Mouse (Mus musculus): Measurements from ENCODE around the gene Peg3. TPM values are rescaled to one million over a fixed set of nuclear protein-coding genes. Genes with fewer than 3 reads are reported as not detected.
"Not testable (repeated sequence)": the region's sequence is repeated elsewhere in the genome, so short reads cannot be mapped to it uniquely, and the experiment has no call there.

Gene Peg3
- 100 to 1,000 TPM; 161 to 238 (median 189) TPM for total RNA-seq (2022)

- peak; percentile 87 to 94 for DNase-seq (ENCODE audit: low spot score in 2 of 2)
Measured at GRCm38 (mm10) chr7:6730241-6730640, at the start of gene Peg3, which contains the start of gene Usp29. Peg3 (minus strand) TSS chr7:6730431. Usp29 (plus strand) TSS chr7:6730578.

GRCm38 (mm10) chr7:6779172-6779571 lies 48.9 kb upstream of the Peg3 start:
- no peak for DNase-seq (ENCODE audit: low spot score in 2 of 2)

GRCm38 (mm10) chr7:6777689-6778088 lies 47.5 kb upstream of the Peg3 start:
- DNase-seq (ENCODE audit: low spot score in 2 of 2): no peak

GRCm38 (mm10) chr7:6777107-6777506 lies 46.9 kb upstream of the Peg3 start:
- no peak for DNase-seq (ENCODE audit: low spot score in 2 of 2)

GRCm38 (mm10) chr7:6776314-6777059 lies 46.3 kb upstream of the Peg3 start:
- DNase-seq (ENCODE audit: low spot score in 2 of 2): peak; percentile 71 to 78

- not testable (repeated sequence) for DNase-seq (ENCODE audit: low spot score in 2 of 2)
Measured at GRCm38 (mm10) chr7:6773865-6774413, 43.7 kb upstream of the Peg3 start.

- no peak for DNase-seq (ENCODE audit: low spot score in 2 of 2)
Measured at GRCm38 (mm10) chr7:6770286-6770685, 40.1 kb upstream of the Peg3 start.

GRCm38 (mm10) chr7:6765240-6765639 lies 35.0 kb upstream of the Peg3 start:
- peak in 1 of 2 experiments; percentile 9 for DNase-seq (ENCODE audit: low spot score in 2 of 2)

- DNase-seq (ENCODE audit: low spot score in 2 of 2): no peak
Measured at GRCm38 (mm10) chr7:6760170-6760569, 29.9 kb upstream of the Peg3 start.

- DNase-seq (ENCODE audit: low spot score in 2 of 2): no peak
Measured at GRCm38 (mm10) chr7:6759698-6760097, 29.5 kb upstream of the Peg3 start.

GRCm38 (mm10) chr7:6756777-6757291 lies 26.6 kb upstream of the Peg3 start:
- no peak for DNase-seq (ENCODE audit: low spot score in 2 of 2)

- DNase-seq (ENCODE audit: low spot score in 2 of 2): no peak
Measured at GRCm38 (mm10) chr7:6753440-6753839, 23.2 kb upstream of the Peg3 start.

GRCm38 (mm10) chr7:6749196-6749595 lies 19.0 kb upstream of the Peg3 start:
- DNase-seq (ENCODE audit: low spot score in 2 of 2): peak in 1 of 2 experiments; percentile 17

GRCm38 (mm10) chr7:6744281-6744904 lies 14.2 kb upstream of the Peg3 start:
- DNase-seq (ENCODE audit: low spot score in 2 of 2): no peak

GRCm38 (mm10) chr7:6736060-6736459 lies 5.8 kb upstream of the Peg3 start:
- no peak for DNase-seq (ENCODE audit: low spot score in 2 of 2)

GRCm38 (mm10) chr7:6731930-6732329 lies 1.7 kb upstream of the Peg3 start:
- DNase-seq (ENCODE audit: low spot score in 2 of 2): no peak

- DNase-seq (ENCODE audit: low spot score in 2 of 2): no peak
Measured at GRCm38 (mm10) chr7:6731373-6731772, 1.1 kb upstream of the Peg3 start.

- no peak for DNase-seq (ENCODE audit: low spot score in 2 of 2)
Measured at GRCm38 (mm10) chr7:6730801-6731200, 570 bp upstream of the Peg3 start.

- DNase-seq (ENCODE audit: low spot score in 2 of 2): peak; percentile 94 to 96
Measured at GRCm38 (mm10) chr7:6729061-6729817, 992 bp downstream of the Peg3 start.

- DNase-seq (ENCODE audit: low spot score in 2 of 2): peak; percentile 94 to 98
Measured at GRCm38 (mm10) chr7:6728263-6728931, 1.8 kb downstream of the Peg3 start.

All from layer of hippocampus, adult 8-10 months (tissue).